9 mouse cellular contexts compared by ENCODE assay signal in genomic region chr17:12290735-12291134, GRCm38 (mm10). TPM values are rescaled to one million over a fixed set of nuclear protein-coding genes. Genes with fewer than 3 reads are reported as not detected.
DNase-seq lines count a peak whose midpoint lies in the region; ATAC-seq and TF ChIP-seq lines count a peak whose summit lies in the region.
"Had no signal": no experiment of that assay in that cellular context is flagged by ENCODE, and none has a peak within 500 bp of the region (broad histone marks: within the 10 kb centered on the region; RNA-seq: fewer than 3 reads in every experiment).

No protein-coding gene starts in this region.

- 0 out of 2 replicates have a peak, but pooled peaks cover 8% of the 10 kb centered on the region for H3K4me1 ChIP-seq in kidney, postnatal 0 days (replicated peaks; ENCODE audit: insufficient read depth, low read length)
- H3K4me1 ChIP-seq: stomach, embryonic 15.5 days had no signal

- peak; percentile 85 for DNase-seq in kidney, postnatal 0 days (ENCODE audit: low spot score)
- DNase-seq in kidney, adult 18-20 months = no peak
- peak; percentile 92 for DNase-seq in brain, adult 2 months (ENCODE audit: low read depth, low spot score)
- DNase-seq in frontal cortex, postnatal 14 days (ENCODE audit: low spot score in 2 of 2) = peak; percentile 45 to 65
- peak; percentile 42 for DNase-seq in lung, postnatal 14 days
- peak; percentile 84 for DNase-seq in skeletal muscle tissue, adult 2 months (ENCODE audit: low read depth, low spot score)
- no peak for DNase-seq in spleen, postnatal 4 days (ENCODE audit: low spot score in 2 of 2)
- no peak for DNase-seq in testis, postnatal 14 days (ENCODE audit: low spot score)

- ATAC-seq in kidney, postnatal 0 days (replicated peaks; ENCODE audit: low FRiP score, low read depth) = peak; percentile 59; the same call in 1 of the 2 replicates

- WGBS in kidney, postnatal 0 days = 32% methylated on average over 10 of the region's 10 CpGs

- H3K9ac ChIP-seq in kidney, postnatal 0 days (ENCODE audit: low read depth, low read length) = no peak overlapping the region
- H3K9ac ChIP-seq: stomach, embryonic 15.5 days had no signal

- no peaks in the 10 kb centered on the region for H3K9me3 ChIP-seq in kidney, postnatal 0 days (replicated peaks; ENCODE audit: low read length)
- H3K9me3 ChIP-seq: stomach, embryonic 15.5 days had no signal

- H3K4me2 ChIP-seq in kidney, postnatal 0 days (ENCODE audit: low read length) = no peak overlapping the region
- H3K4me2 ChIP-seq: stomach, embryonic 15.5 days had no signal

- no peak overlapping the region for H3K27ac ChIP-seq in kidney, postnatal 0 days
- H3K27ac ChIP-seq: stomach, embryonic 15.5 days had no signal

- H3K4me3 ChIP-seq in kidney, postnatal 0 days (replicated peaks; ENCODE audit: low read depth, low read length) = no peak overlapping the region
- H3K4me3 ChIP-seq: stomach, embryonic 15.5 days had no signal

- no peak for TF ChIP-seq CTCF in kidney, postnatal 0 days (IDR thresholded peaks at IDR 0.05; ENCODE audit: low read depth)

- H3K36me3 ChIP-seq in kidney, postnatal 0 days (ENCODE audit: insufficient read depth, low read length) = 0 out of 2 replicates have a peak, but pooled peaks cover 2% of the 10 kb centered on the region
- H3K36me3 ChIP-seq: stomach, embryonic 15.5 days had no signal

- no peaks in the 10 kb centered on the region for H3K27me3 ChIP-seq in kidney, postnatal 0 days (ENCODE audit: insufficient read depth, low read length)
- H3K27me3 ChIP-seq: stomach, embryonic 15.5 days had no signal

RNA-seq across cellular contexts. Expression of gene Map3k4, which starts 27.9 kb away (rescaled TPM):
- polyA plus RNA-seq in kidney, postnatal 0 days (2015; fragmentation: Nextera tagmentation; extraction: Ambion mirVana) = 52.5 and 58.7 TPM in 2 replicates

Comparison
In these comparisons a context has a peak if more than half of its experiments do, and no peak if none do; other contexts are left out.
1. DNase-seq: peak in kidney, postnatal 0 days (single experiment), brain, adult 2 months (single experiment), frontal cortex, postnatal 14 days (2 of 2), lung, postnatal 14 days (single experiment) and skeletal muscle tissue, adult 2 months (single experiment); none in kidney, adult 18-20 months (single experiment), spleen, postnatal 4 days (0 of 2) and testis, postnatal 14 days (single experiment).